Mouse (Mus musculus) midbrain, embryonic 13.5 days (tissue): ENCODE measurements around the gene Commd8. TPM values are rescaled to one million over a fixed set of nuclear protein-coding genes. Genes with fewer than 3 reads are reported as not detected.
A peak's percentile ranks its signal among the peaks of the same experiment; 100 is the strongest.

Experiments
- ATAC-seq: fragments of 200-750 bp; cut with Nextera tagmentation; 2 replicates; pipeline ENCODE4 v1.8.0; 2017; ENCODE audit warnings: mild to moderate bottlenecking, moderate TSS enrichment, moderate library complexity
- H3K27ac ChIP-seq: fragments of 300-500 bp; sonication (generic); 2 replicates; pipeline ENCODE4 v1.5.1; 2015; ENCODE audit warnings: inconsistent platforms, mild to moderate bottlenecking, moderate library complexity
- H3K27me3 ChIP-seq: fragments of 300-500 bp; sonication (generic); 2 replicates; pipeline ENCODE4 v1.6.1; 2015; ENCODE audit warnings: mild to moderate bottlenecking, inconsistent platforms
- H3K36me3 ChIP-seq: fragments of 300-500 bp; sonication (generic); 2 replicates; pipeline ENCODE4 v1.6.1; 2015; ENCODE audit warnings: mild to moderate bottlenecking, inconsistent platforms
- H3K4me1 ChIP-seq: fragments of 300-500 bp; sonication (generic); replicated peaks from 2 replicates; pipeline ENCODE4 v1.6.1; 2015; ENCODE audit warnings: inconsistent platforms
- H3K4me2 ChIP-seq: fragments of 300-500 bp; sonication (generic); replicated peaks from 2 replicates; pipeline ENCODE4 v1.6.1; 2015; ENCODE audit warnings: moderate library complexity, mild to moderate bottlenecking, inconsistent platforms
- H3K4me3 ChIP-seq: fragments of 300-500 bp; sonication (generic); replicated peaks from 2 replicates; pipeline ENCODE4 v1.5.1; 2015; ENCODE audit warnings: mild to moderate bottlenecking, inconsistent platforms
- H3K9ac ChIP-seq: fragments of 300-500 bp; sonication (generic); replicated peaks from 2 replicates; pipeline ENCODE4 v1.6.1; 2015; ENCODE audit warnings: mild to moderate bottlenecking, inconsistent platforms
- H3K9me3 ChIP-seq: fragments of 300-500 bp; sonication (generic); 2 replicates; pipeline ENCODE4 v1.6.1; 2016; ENCODE audit warnings: mild to moderate bottlenecking, inconsistent platforms
- WGBS: fragments of 180-500 bp; shearing (Covaris S2); methylation state at CpG from one replicate; pipeline ENCODE4 v1.1.7; 2015; 5-methylcytosine and 5-hydroxymethylcytosine counted together
- polyA plus RNA-seq: library from polyadenylated mRNA; unstranded; fragments of >200 nt; fragmentation: Nextera tagmentation; extraction: Ambion mirVana; gene quantifications from 2 replicates; pipeline ENCODE4 v1.2.1, GENCODE M21; 2015

Commd8 gene
- polyA plus RNA-seq, 1 experiment from 2014 or later: 147 TPM

DNA sequence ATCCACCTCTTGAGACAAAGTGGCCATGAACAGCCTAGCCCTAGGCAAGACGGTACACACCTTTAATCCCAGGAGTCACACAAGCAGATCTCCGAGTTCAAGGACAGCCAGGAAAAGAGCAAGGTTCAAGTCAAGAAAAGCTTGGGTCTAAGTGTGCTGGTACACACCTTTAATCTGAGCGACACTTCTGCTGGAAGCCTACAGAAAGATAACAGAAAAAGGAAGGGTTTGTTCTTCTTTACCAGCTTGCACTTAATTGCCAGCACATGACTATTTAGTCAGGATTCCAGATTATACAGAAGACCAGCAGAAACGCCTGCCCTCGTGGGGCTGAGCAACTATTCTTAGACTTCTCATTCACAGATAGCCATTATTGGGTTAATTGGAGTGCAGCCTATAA lies 23.9 kb upstream of the Commd8 start:
- H3K36me3 ChIP-seq: no peaks in the 10 kb centered on the region
- no peaks in the 10 kb centered on the region for H3K9me3 ChIP-seq
- no peaks in the 10 kb centered on the region for H3K27me3 ChIP-seq
- H3K9ac ChIP-seq: no peak overlapping the region
- WGBS: 89% methylated on average over 5 of the region's 5 CpGs
- H3K4me1 ChIP-seq: no peaks in the 10 kb centered on the region
- no peak for ATAC-seq
- H3K4me2 ChIP-seq: no peak overlapping the region
- no peak overlapping the region for H3K4me3 ChIP-seq
- no peak overlapping the region for H3K27ac ChIP-seq

DNA sequence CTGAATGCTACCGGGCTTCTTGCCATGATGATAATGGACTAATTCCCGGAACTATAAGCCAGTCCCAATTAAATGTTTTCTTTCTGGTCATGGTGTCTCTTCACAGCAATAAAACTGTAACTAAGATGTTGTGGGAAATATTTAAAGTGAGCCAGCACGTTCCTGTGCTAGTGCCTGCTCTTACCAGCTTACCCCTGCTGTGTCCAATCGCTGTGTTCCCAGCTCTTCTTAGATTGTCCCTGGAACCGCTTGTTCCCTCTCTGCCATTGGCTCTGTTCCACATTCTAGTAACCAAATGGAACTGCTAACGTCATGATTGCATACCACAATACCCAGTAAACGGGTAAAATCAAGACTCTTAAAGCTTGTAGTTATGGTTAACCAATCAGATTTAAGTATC lies 23.2 kb upstream of the Commd8 start:
- WGBS: 85% methylated on average over 7 of the region's 7 CpGs
- Histone ChIP-seq H3K27ac (no peak overlapping the region), H3K36me3 (no peaks in the 10 kb centered on the region), H3K9me3 (no peaks in the 10 kb centered on the region), H3K27me3 (no peaks in the 10 kb centered on the region), H3K4me2 (no peak overlapping the region), H3K9ac (no peak overlapping the region), H3K4me1 (no peaks in the 10 kb centered on the region), H3K4me3 (no peak overlapping the region)
- ATAC-seq: no peak

DNA sequence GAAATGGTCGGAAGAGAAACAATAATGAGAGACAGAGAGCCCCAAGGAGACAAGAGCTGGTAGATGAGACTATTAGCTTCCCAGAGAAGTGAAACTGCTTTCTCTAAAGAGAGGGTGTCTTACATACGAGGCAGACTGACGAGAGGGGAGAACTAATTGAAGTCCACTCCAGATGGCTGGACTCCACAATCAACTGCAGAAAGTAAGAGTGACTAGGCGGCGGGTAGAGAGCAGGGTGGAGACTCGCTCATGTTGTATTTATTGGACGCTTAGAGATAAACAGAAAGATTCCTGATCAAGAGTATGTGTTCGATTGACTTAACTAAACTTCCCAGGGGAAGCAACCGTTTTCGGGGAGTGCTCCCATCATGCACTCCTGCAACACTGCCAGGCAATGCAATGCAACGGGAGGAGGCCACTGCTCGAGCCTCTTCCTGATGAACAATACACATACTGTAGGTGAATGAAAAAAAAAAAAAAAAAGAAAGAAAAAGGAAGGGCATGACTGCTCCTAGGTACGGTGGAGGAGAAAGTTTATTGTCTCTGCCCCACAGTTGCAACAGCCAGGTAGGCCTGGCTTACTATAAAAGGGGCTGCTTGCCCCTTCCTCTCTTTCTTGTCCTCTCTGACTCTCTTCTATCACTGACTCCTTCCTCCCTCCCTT lies 16.6 kb upstream of the Commd8 start:
- H3K4me3 ChIP-seq: no peak overlapping the region
- no peaks in the 10 kb centered on the region for H3K36me3 ChIP-seq
- H3K9ac ChIP-seq: no peak overlapping the region
- no peak for ATAC-seq
- no peaks in the 10 kb centered on the region for H3K9me3 ChIP-seq
- H3K4me2 ChIP-seq: no peak overlapping the region
- no peaks in the 10 kb centered on the region for H3K27me3 ChIP-seq
- H3K4me1 ChIP-seq: no peaks in the 10 kb centered on the region
- H3K27ac ChIP-seq: no peak overlapping the region
- 85% methylated on average over 13 of the region's 13 CpGs for WGBS

DNA sequence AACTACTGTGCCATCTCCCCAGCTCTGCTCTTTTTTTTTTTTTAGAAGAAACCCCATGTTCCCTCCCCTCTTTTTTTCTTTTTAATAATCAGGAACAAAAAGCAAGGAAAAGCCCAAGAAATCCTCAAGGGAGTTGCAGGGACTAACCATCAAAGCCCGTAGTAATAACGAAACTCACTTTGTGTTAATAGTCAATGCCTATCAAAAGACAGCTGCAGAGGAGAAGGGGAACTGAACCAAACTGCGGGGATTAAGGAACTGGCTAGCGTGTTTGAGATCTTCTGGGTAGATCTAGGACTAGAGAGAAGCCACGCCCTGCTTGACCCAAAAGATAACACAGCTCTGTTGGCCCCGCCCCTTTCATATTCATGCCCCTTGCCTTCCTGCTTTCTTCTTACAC lies 15.9 kb upstream of the Commd8 start:
- no peak overlapping the region for H3K4me3 ChIP-seq
- H3K27ac ChIP-seq: no peak overlapping the region
- no peaks in the 10 kb centered on the region for H3K27me3 ChIP-seq
- H3K9ac ChIP-seq: no peak overlapping the region
- 75% methylated on average over 6 of the region's 6 CpGs for WGBS
- no peak overlapping the region for H3K4me2 ChIP-seq
- ATAC-seq: no peak
- H3K9me3 ChIP-seq: no peaks in the 10 kb centered on the region
- no peaks in the 10 kb centered on the region for H3K4me1 ChIP-seq
- H3K36me3 ChIP-seq: no peaks in the 10 kb centered on the region

DNA sequence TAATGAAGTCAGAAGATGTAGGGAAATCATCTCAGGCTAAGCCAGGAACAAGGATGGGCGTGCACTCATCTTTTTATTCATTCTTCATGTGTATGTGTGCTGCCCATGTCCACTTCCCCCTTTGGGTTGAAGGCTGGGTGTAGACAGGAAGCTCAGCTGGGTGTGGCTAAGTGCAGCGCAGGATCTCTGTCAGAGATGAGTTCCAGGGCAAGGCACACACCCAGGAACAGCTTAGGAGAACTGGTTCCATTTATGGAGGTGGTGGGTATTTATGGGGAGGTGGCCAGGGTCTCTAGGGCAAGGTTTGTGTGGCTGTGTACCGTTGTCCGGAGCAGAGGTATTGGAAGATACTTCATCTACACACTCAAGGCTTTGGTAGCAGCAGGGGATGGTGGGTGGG lies 14.8 kb upstream of the Commd8 start:
- no peaks in the 10 kb centered on the region for H3K27me3 ChIP-seq
- H3K9me3 ChIP-seq: no peaks in the 10 kb centered on the region
- no peak overlapping the region for H3K27ac ChIP-seq
- no peaks in the 10 kb centered on the region for H3K4me1 ChIP-seq
- H3K9ac ChIP-seq: no peak overlapping the region
- no peak for ATAC-seq
- 95% methylated on average over 4 of the region's 4 CpGs for WGBS
- no peaks in the 10 kb centered on the region for H3K36me3 ChIP-seq
- no peak overlapping the region for H3K4me2 ChIP-seq
- H3K4me3 ChIP-seq: no peak overlapping the region

DNA sequence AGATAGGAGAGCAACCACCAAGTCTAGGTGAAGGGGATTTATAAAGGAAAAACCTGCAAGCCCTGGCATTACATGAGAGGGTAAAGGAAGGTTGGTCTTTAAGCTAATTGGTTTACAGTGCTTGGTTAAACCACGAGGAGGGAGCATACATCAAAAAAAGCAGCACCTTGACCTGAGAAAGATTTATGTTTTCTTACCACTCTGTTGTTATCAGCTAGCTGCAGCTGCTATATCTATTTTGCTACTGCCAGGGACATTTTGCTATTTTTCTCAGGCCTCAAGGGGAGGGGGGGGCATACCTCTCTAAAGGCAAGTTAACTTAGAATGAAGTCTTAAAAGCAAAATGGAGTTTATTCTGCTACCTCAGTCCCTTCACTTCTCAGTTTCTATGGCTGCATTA lies 13.2 kb upstream of the Commd8 start:
- Histone ChIP-seq H3K4me3 (no peak overlapping the region), H3K4me1 (0 out of 2 replicates have a peak, but pooled peaks cover under 1% of the 10 kb centered on the region), H3K27me3 (no peaks in the 10 kb centered on the region), H3K36me3 (no peaks in the 10 kb centered on the region), H3K9ac (no peak overlapping the region), H3K9me3 (no peaks in the 10 kb centered on the region), H3K4me2 (no peak overlapping the region), H3K27ac (no peak overlapping the region)
- no peak for ATAC-seq
- whole genome bisulfite sequencing: 58% methylated on average over 1 of the region's 1 CpGs

DNA sequence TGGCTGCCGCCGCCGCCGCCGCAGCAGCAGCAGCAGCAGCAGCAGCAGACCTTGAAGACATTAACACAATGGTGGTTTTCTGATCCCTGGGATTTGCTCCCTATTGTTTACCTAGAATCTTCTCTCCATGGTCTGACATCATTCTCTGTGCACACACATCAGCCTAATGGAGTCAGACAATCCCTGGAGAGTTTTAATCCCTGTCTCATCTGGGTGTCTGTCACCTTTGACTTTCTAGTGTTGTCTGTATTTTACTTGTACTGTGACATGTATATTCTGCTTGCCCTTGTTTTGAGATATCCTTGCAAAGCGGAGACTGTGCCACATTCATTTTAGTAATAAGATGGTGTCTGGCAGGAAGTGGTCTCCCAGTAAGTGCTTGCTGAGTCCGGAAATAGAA lies 7.5 kb upstream of the Commd8 start:
- ATAC-seq: peak; percentile 80
- WGBS: 2% methylated on average over 7 of the region's 7 CpGs
- no peaks in the 10 kb centered on the region for H3K27me3 ChIP-seq
- H3K4me1 ChIP-seq: peaks cover 10% of the 10 kb centered on the region; the same call in 1 of the 2 replicates
- H3K27ac ChIP-seq: peak overlapping the region; percentile 71
- no peaks in the 10 kb centered on the region for H3K9me3 ChIP-seq
- no peaks in the 10 kb centered on the region for H3K36me3 ChIP-seq
- peak overlapping the region; percentile 59 for H3K9ac ChIP-seq
- H3K4me3 ChIP-seq: peak overlapping the region; percentile 22
- peak overlapping the region; percentile 49 for H3K4me2 ChIP-seq

DNA sequence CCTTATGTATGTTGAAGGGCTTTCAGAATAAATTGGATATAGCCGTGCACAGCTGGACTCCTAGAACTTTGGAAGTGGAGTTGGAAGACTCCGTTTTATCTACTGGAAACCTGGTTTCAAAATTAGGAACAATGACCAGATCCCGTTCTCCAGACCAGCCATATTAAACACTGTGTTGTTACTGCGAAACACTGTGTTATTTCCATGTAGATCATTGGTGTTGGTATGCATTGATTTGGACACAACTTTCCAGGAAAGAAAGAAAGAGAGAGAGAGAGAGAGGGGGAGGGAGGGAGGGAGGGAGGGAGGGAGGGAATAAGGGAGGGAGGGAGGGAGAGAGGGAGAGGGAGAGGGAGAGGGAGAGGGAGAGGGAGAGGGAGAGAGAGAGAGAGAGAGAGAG lies 7.1 kb upstream of the Commd8 start:
- H3K4me1 ChIP-seq: peaks cover 10% of the 10 kb centered on the region; the same call in 1 of the 2 replicates
- H3K9me3 ChIP-seq: no peaks in the 10 kb centered on the region
- H3K4me2 ChIP-seq: peak overlapping the region; percentile 49
- H3K36me3 ChIP-seq: no peaks in the 10 kb centered on the region
- H3K27me3 ChIP-seq: no peaks in the 10 kb centered on the region
- no peak overlapping the region for H3K4me3 ChIP-seq
- peak overlapping the region; percentile 71; the same call in 1 of the 2 replicates for H3K27ac ChIP-seq
- 49% methylated on average over 4 of the region's 4 CpGs for WGBS
- H3K9ac ChIP-seq: no peak overlapping the region
- ATAC-seq: 0 out of 2 replicates have a peak, but pooled peaks have one; percentile 35

DNA sequence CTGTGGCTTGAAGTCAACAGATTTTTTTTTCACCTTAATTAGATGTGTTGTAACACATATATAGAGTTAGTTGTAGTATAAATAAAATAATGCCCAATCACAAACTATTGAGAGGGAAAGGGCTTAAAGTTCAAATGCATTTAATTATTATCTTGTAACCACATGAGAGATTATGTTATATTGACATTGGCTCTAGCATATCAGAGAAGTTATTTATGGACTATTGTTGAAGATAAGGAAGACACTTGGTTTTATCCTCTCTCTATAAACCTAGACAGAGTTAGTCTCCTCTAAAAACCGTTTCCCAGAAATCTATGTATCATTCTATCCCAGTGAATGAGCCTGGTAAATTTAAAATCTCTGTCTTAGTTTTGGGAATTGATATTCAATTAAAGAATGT lies 5.5 kb upstream of the Commd8 start:
- no peak for ATAC-seq

DNA sequence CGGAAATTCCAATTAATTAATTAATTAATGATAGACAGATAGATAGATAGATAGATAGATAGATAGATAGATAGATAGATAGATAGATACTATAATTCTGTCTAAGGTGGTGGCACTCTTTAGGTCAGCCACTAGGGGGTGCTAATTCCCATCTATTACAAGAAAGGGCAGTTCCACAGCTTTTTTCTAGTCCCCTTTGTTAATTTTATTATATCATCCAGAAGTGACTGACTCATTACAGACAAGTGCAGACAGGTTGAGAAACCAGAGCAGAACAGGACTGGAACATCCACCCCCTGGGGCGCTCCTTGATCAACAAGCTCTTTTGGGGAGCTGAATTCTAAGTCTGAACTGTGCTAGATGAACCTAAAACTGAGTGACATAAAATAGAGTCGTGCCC lies 4.7 kb upstream of the Commd8 start:
- 34% methylated on average over 3 of the region's 3 CpGs for WGBS
- no peak for ATAC-seq
- no peak overlapping the region for H3K4me3 ChIP-seq
- peaks cover 10% of the 10 kb centered on the region for H3K4me1 ChIP-seq
- no peaks in the 10 kb centered on the region for H3K36me3 ChIP-seq
- H3K27ac ChIP-seq: no peak overlapping the region
- H3K9me3 ChIP-seq: no peaks in the 10 kb centered on the region
- H3K27me3 ChIP-seq: no peaks in the 10 kb centered on the region
- H3K9ac ChIP-seq: no peak overlapping the region
- no peak overlapping the region for H3K4me2 ChIP-seq

More for the DNA sequence above, 5.5 kb upstream of the Commd8 start:
- H3K4me1 ChIP-seq: peaks cover 10% of the 10 kb centered on the region; the same call in 1 of the 2 replicates
- H3K27ac ChIP-seq: no peak overlapping the region
- 78% methylated on average over 1 of the region's 1 CpGs for WGBS
- no peaks in the 10 kb centered on the region for H3K27me3 ChIP-seq
- no peak overlapping the region for H3K4me3 ChIP-seq
- no peak overlapping the region for H3K4me2 ChIP-seq
- H3K36me3 ChIP-seq: no peaks in the 10 kb centered on the region
- H3K9me3 ChIP-seq: no peaks in the 10 kb centered on the region
- H3K9ac ChIP-seq: no peak overlapping the region

DNA sequence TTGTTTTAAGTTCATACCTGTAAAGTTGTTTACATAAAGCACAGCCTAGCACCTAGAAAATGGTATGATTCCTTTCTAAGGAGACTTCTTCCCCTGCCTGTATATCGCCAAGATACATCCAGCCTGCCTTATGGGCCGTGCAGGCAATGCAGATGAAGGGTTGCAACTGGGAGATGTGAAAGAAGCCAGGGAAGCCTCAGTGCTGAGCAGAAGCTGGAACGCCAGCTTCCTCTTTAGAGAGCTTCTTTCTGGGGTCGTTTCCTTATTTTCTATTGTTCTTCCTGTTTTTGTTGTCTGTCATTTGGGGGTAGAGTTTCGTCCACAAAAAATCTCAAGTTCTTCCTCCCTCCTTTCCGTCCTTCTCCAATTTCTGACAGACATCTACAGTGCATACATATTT lies 2.1 kb upstream of the Commd8 start:
- Histone ChIP-seq H3K36me3 (no peaks in the 10 kb centered on the region), H3K4me3 (no peak overlapping the region), H3K4me1 (peaks cover 14% of the 10 kb centered on the region), H3K9ac (no peak overlapping the region), H3K9me3 (no peaks in the 10 kb centered on the region), H3K27me3 (no peaks in the 10 kb centered on the region), H3K4me2 (no peak overlapping the region), H3K27ac (no peak overlapping the region)
- 83% methylated on average over 6 of the region's 6 CpGs for WGBS
- no peak for ATAC-seq

DNA sequence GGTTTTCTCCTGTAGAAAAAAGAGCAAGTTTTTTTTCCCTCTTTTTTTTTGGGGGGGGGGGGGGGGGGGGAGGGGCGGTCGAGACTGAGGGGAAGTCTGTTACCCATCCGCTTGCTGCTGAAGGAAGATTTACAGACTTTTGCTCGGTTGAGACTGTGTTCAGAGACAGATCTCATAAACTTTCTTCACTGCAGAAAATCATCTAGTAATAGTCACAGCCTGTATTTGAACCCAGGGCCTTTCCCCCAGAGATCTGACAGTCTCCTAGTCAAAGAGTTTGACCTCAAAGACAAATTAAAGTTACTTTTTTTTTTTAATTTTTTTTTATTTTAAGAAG lies 264 bp upstream of the Commd8 start:
- Histone ChIP-seq H3K9ac (no peak overlapping the region), H3K27me3 (no peaks in the 10 kb centered on the region), H3K9me3 (no peaks in the 10 kb centered on the region), H3K4me3 (peak overlapping the region; percentile 81), H3K36me3 (no peaks in the 10 kb centered on the region; the same call in 1 of the 2 replicates), H3K27ac (no peak overlapping the region), H3K4me1 (peaks cover 18% of the 10 kb centered on the region), H3K4me2 (peak overlapping the region; percentile 90)
- ATAC-seq: peak; percentile 75
- WGBS: 0% methylated on average over 4 of the region's 4 CpGs

DNA sequence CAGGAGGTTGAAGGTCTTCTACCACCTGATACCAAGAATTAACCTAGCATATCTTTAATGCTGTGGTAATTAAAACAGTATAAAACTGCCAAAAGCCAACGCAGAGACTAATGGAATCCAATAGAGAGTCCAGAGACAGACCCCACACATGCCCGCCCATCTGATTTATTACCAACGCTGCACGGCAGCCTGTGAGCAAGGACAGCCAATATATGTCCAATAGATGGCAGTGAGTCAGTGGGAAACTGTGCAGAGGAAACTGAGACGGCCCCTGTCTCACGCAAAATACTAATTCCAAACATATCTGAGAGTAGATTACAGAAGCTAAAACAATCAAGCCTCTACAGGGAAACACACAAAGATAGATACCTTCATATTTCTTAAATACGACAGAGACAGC lies 3.6 kb downstream of the Commd8 start:
- Histone ChIP-seq H3K4me1 (peaks cover 18% of the 10 kb centered on the region), H3K27me3 (no peaks in the 10 kb centered on the region), H3K4me2 (no peak overlapping the region), H3K9me3 (no peaks in the 10 kb centered on the region), H3K27ac (no peak overlapping the region), H3K4me3 (no peak overlapping the region), H3K9ac (no peak overlapping the region), H3K36me3 (peaks cover 26% of the 10 kb centered on the region)
- ATAC-seq: no peak
- 92% methylated on average over 7 of the region's 7 CpGs for WGBS
